Mouse (Mus musculus): Measurements from ENCODE around the gene Fabp6.

- TF ChIP-seq CTCF (IDR thresholded peaks at IDR 0.05 in 2 of 3, conservative IDR thresholded peaks at IDR 0.05 in 1 of 3; ENCODE audit: control insufficient read depth in 1 of 3, insufficient read depth in 1 of 3, low read depth in 2 of 3, low read length in 3 of 3, poor library complexity in 1 of 3, severe bottlenecking in 1 of 3) (no peak), POLR2A (IDR thresholded peaks at IDR 0.05; ENCODE audit: control insufficient read depth in 1 of 2, insufficient read depth in 1 of 2, low read depth in 1 of 2, low read length in 2 of 2, poor library complexity in 1 of 2) (no peak), GATA1 (IDR thresholded peaks at IDR 0.05; ENCODE audit: low read depth, low read length) (no peak), ZMIZ1 (IDR thresholded peaks at IDR 0.05; ENCODE audit: low read depth, low read length) (no peak), KAT2A (conservative IDR thresholded peaks at IDR 0.05; ENCODE audit: low read depth, low read length) (no peak), ZKSCAN1 (IDR thresholded peaks at IDR 0.05; ENCODE audit: low read depth, low read length) (no peak), MAZ (IDR thresholded peaks at IDR 0.05; ENCODE audit: low read depth, low read length) (no peak), JUND (IDR thresholded peaks at IDR 0.05; ENCODE audit: low read depth, low read length) (no peak), TCF12 (IDR thresholded peaks at IDR 0.05; ENCODE audit: low read depth, low read length) (no peak), MYC (IDR thresholded peaks at IDR 0.05; ENCODE audit: low read depth, low read length) (no peak), E2F4 (IDR thresholded peaks at IDR 0.05; ENCODE audit: borderline replicate concordance, low read depth, low read length) (no peak), EP300 (IDR thresholded peaks at IDR 0.05; ENCODE audit: low read depth in 1 of 2, low read length in 2 of 2) (no peak), GABPA (IDR thresholded peaks at IDR 0.05; ENCODE audit: low read depth, low read length) (no peak)
These were observed 25.8 kb downstream of the Fabp6 start for GRCm38 (mm10) chr11:43575376-43576151.

Measured in MEL (cell line).